Mouse (Mus musculus): ENCODE data around the gene Rapsn.

GRCm38 (mm10) chr2:91031216-91031615 is 4.2 kb upstream of the Rapsn start:
- no peak for TF ChIP-seq CTCF (IDR thresholded peaks at IDR 0.05 in 2 of 3, conservative IDR thresholded peaks at IDR 0.05 in 1 of 3; ENCODE audit: control insufficient read depth in 1 of 3, insufficient read depth in 1 of 3, low read depth in 2 of 3, low read length in 3 of 3, poor library complexity in 1 of 3, severe bottlenecking in 1 of 3)
- TF ChIP-seq SIN3A (IDR thresholded peaks at IDR 0.05; ENCODE audit: low read length), result no peak
- TF ChIP-seq MAFK (IDR thresholded peaks at IDR 0.05; ENCODE audit: borderline replicate concordance, low read depth, low read length), result no peak
- no peak for TF ChIP-seq GATA1 (IDR thresholded peaks at IDR 0.05; ENCODE audit: low read depth, low read length)
- no peak for TF ChIP-seq POLR2A (IDR thresholded peaks at IDR 0.05; ENCODE audit: control insufficient read depth in 1 of 2, insufficient read depth in 1 of 2, low read depth in 1 of 2, low read length in 2 of 2, poor library complexity in 1 of 2)
- TF ChIP-seq CHD1 (IDR thresholded peaks at IDR 0.05; ENCODE audit: low read depth, low read length), result no peak
- no peak for TF ChIP-seq POLR2AphosphoS5 (IDR thresholded peaks at IDR 0.05; ENCODE audit: borderline replicate concordance, low read depth, low read length)
- no peak for TF ChIP-seq GABPA (IDR thresholded peaks at IDR 0.05; ENCODE audit: low read depth, low read length)
- TF ChIP-seq E2F4 (IDR thresholded peaks at IDR 0.05; ENCODE audit: borderline replicate concordance, low read depth, low read length), result no peak
- no peak for TF ChIP-seq BHLHE40 (IDR thresholded peaks at IDR 0.05; ENCODE audit: borderline replicate concordance, low read depth, low read length)
- no peak for TF ChIP-seq USF1 (IDR thresholded peaks at IDR 0.05; ENCODE audit: low read depth, low read length)
- TF ChIP-seq NRF1 (IDR thresholded peaks at IDR 0.05; ENCODE audit: insufficient read depth, low read depth, low read length, poor library complexity, severe bottlenecking), result no peak
- TF ChIP-seq TAL1 (IDR thresholded peaks at IDR 0.05; ENCODE audit: low read length), result no peak
- no peak for TF ChIP-seq MYC (IDR thresholded peaks at IDR 0.05; ENCODE audit: low read depth, low read length)

All from MEL (cell line).